Mouse (Mus musculus) G1E (cell line): ENCODE measurements at regions not wholly inside any gene's neighbourhood (a gene's known extent, or its start where the extent isn't known, plus 50 kb on each side); places are given as distances from the start of the nearest gene placed in this dataset.

Source experiments
- CTCF ChIP-seq: IDR thresholded peaks from 2 replicates; pipeline ENCODE4 v1.5.1; 2012; ENCODE audit warnings: low read depth, low read length, inconsistent platforms, mixed read lengths
- GATA1 ChIP-seq: IDR thresholded peaks from 2 replicates; pipeline ENCODE4 v1.6.1; 2012; ENCODE audit warnings: borderline replicate concordance, low read length, inconsistent platforms, mixed read lengths
- POLR2AphosphoS5 ChIP-seq: IDR thresholded peaks from 2 replicates; pipeline ENCODE4 v1.6.1; 2012; ENCODE audit warnings: low read depth, low read length, inconsistent platforms; ENCODE audit not compliant: insufficient replicate concordance

GRCm38 (mm10) chr8:10899581-10900155, 108.6 kb downstream of the Irs2 start:
- TF ChIP-seq GATA1 (no peak), POLR2AphosphoS5 (no peak), CTCF (no peak)
